Mouse (Mus musculus): Measurements from ENCODE around the gene Wdr20.

GRCm38 (mm10) chr12:110768562-110768961 is 30.8 kb downstream of the Wdr20 start:
- TF ChIP-seq CTCF (IDR thresholded peaks at IDR 0.05; ENCODE audit: low read depth) = no peak
- TF ChIP-seq EP300 (IDR thresholded peaks at IDR 0.05; ENCODE audit: low read depth) = no peak

All from heart, postnatal 0 days (tissue).